Mouse (Mus musculus) bone marrow macrophage, adult 2 months (primary cell): ENCODE results near the gene Akr1b8.
"Not testable (repeated sequence)": the region's sequence is repeated elsewhere in the genome, so short reads cannot be mapped to it uniquely, and the experiment has no call there.

ENCODE experiments used
- CTCF ChIP-seq: IDR thresholded peaks from 2 replicates; pipeline ENCODE4 v1.5.1; 2012; ENCODE audit warnings: low read depth, mild to moderate bottlenecking, low read length, moderate library complexity
- POLR2A ChIP-seq: IDR thresholded peaks from 2 replicates; pipeline ENCODE4 v1.6.1; 2012; ENCODE audit warnings: mild to moderate bottlenecking, low read depth, low read length, borderline replicate concordance

- not testable (repeated sequence) for TF ChIP-seq CTCF, POLR2A
These were observed 2.4 kb upstream of the Akr1b8 start for GRCm38 (mm10) chr6:34351481-34351880.
